Mouse (Mus musculus) limb, embryonic 13.5 days (tissue): ENCODE measurements around the gene C130026I21Rik. TPM values are rescaled to one million over a fixed set of nuclear protein-coding genes. Genes with fewer than 3 reads are reported as not detected.

ENCODE experiments used
- ATAC-seq: fragments of 200-750 bp; cut with Nextera tagmentation; 2 replicates; pipeline ENCODE4 v1.8.0; 2017; ENCODE audit warnings: low read depth, moderate number of reproducible peaks, moderate TSS enrichment; ENCODE audit not compliant: low FRiP score
- H3K27ac ChIP-seq: fragments of 300-500 bp; sonication (generic); 2 replicates; pipeline ENCODE4 v1.5.1; 2015; ENCODE audit warnings: inconsistent platforms, mild to moderate bottlenecking, moderate library complexity
- H3K27me3 ChIP-seq: fragments of 300-500 bp; sonication (generic); 2 replicates; pipeline ENCODE4 v1.6.1; 2015; ENCODE audit warnings: mild to moderate bottlenecking, inconsistent platforms
- H3K36me3 ChIP-seq: fragments of 300-500 bp; sonication (generic); 2 replicates; pipeline ENCODE4 v1.6.1; 2015; ENCODE audit warnings: inconsistent platforms, mild to moderate bottlenecking, moderate library complexity
- H3K4me1 ChIP-seq: fragments of 300-500 bp; sonication (generic); 2 replicates; pipeline ENCODE4 v1.6.1; 2015; ENCODE audit warnings: inconsistent platforms
- H3K4me2 ChIP-seq: fragments of 300-500 bp; sonication (generic); replicated peaks from 2 replicates; pipeline ENCODE4 v1.6.1; 2015; ENCODE audit warnings: inconsistent platforms, mild to moderate bottlenecking, moderate library complexity
- H3K4me3 ChIP-seq: fragments of 300-500 bp; sonication (generic); 2 replicates; pipeline ENCODE4 v1.5.1; 2015; ENCODE audit warnings: moderate library complexity, mild to moderate bottlenecking, inconsistent platforms
- H3K9ac ChIP-seq: fragments of 300-500 bp; sonication (generic); 2 replicates; pipeline ENCODE4 v1.6.1; 2015; ENCODE audit warnings: mild to moderate bottlenecking, inconsistent platforms
- H3K9me3 ChIP-seq: fragments of 300-500 bp; sonication (generic); 2 replicates; pipeline ENCODE4 v1.6.1; 2016; ENCODE audit warnings: inconsistent platforms
- WGBS: fragments of 180-500 bp; shearing (Covaris S2); methylation state at CpG from one replicate; pipeline ENCODE4 v1.1.7; 2015; 5-methylcytosine and 5-hydroxymethylcytosine counted together
- microRNA-seq: library from miRNA; unstranded; fragments of <30 nt; microRNA quantifications from one replicate; pipeline ENCODE4, GENCODE M21; 2016
- polyA plus RNA-seq: library from polyadenylated mRNA; unstranded; fragments of >200 nt; fragmentation: Nextera tagmentation; extraction: Ambion mirVana; gene quantifications from 2 replicates; pipeline ENCODE4 v1.2.1, GENCODE M21; 2015

C130026I21Rik gene
- polyA plus RNA-seq, 1 experiment from 2014 or later, result not detected

- Histone ChIP-seq H3K27me3 (no peaks in the 10 kb centered on the region), H3K4me1 (no peaks in the 10 kb centered on the region), H3K4me2 (no peak overlapping the region), H3K9ac (no peak overlapping the region), H3K36me3 (no peaks in the 10 kb centered on the region), H3K4me3 (no peak overlapping the region), H3K27ac (no peak overlapping the region), H3K9me3 (0 out of 2 replicates have a peak, but pooled peaks cover 4% of the 10 kb centered on the region)
- no peak for ATAC-seq
- WGBS, result 77% methylated on average over 3 of the region's 3 CpGs
These were observed 324.4 kb downstream of the C130026I21Rik start for GRCm38 (mm10) chr1:84945950-84946349.

GRCm38 (mm10) chr1:84943549-84943948 is 326.8 kb downstream of the C130026I21Rik start:
- 91% methylated on average over 4 of the region's 4 CpGs for WGBS
- H3K9ac ChIP-seq, result no peak overlapping the region
- H3K9me3 ChIP-seq, result 0 out of 2 replicates have a peak, but pooled peaks cover 4% of the 10 kb centered on the region
- H3K4me2 ChIP-seq, result no peak overlapping the region
- H3K4me1 ChIP-seq, result no peaks in the 10 kb centered on the region
- no peaks in the 10 kb centered on the region for H3K27me3 ChIP-seq
- H3K27ac ChIP-seq, result no peak overlapping the region
- H3K4me3 ChIP-seq, result no peak overlapping the region
- no peaks in the 10 kb centered on the region for H3K36me3 ChIP-seq
- no peak for ATAC-seq

Small RNA genes lying within 50 kb of the gene (microRNA-seq; reads per million reads assigned to microRNA genes)
- not detected for gene Gm27907

Other genes with a start within 250 kb of the C130026I21Rik start
- not detected in 2 replicates for gene Gm10553, start 170.4 kb downstream of the C130026I21Rik start, polyA plus RNA-seq
- gene A530032D15Rik, start 160.7 kb downstream of the C130026I21Rik start, polyA plus RNA-seq, result not detected in 2 replicates